Mouse (Mus musculus): Measurements from ENCODE around the gene Il9. TPM values are rescaled to one million over a fixed set of nuclear protein-coding genes. Genes with fewer than 3 reads are reported as not detected.

Il9 gene
- polyA plus RNA-seq, 1 experiment from 2014 or later, result not detected

DNA sequence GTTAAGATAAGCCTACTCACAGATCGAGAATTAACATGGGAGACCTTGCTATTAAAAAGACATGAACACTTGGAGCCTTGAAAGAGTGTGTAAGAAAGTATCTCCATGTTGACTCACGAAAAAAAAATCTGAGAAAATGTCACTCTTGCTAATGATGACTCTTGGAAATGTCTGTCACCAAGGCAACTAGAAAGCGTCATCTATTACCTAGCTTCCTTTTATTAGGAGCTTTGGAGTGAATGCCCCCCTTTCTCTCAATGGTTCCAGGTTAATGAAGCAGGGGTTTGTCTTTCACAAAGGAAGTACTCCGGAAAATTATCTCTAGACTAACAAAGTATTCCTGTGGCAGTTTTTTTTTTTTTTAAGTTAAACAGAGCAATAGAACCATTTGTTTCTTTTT, 34.3 kb upstream of the Il9 start:
- H3K4me3 ChIP-seq (replicated peaks; ENCODE audit: low read length), result no peak overlapping the region
- no peaks in the 10 kb centered on the region for H3K27me3 ChIP-seq (replicated peaks; ENCODE audit: control insufficient read depth, insufficient read depth, low read length)
- no peaks in the 10 kb centered on the region for H3K36me3 ChIP-seq (ENCODE audit: control insufficient read depth, insufficient read depth)
- H3K9me3 ChIP-seq (ENCODE audit: control insufficient read depth, low read length), result no peaks in the 10 kb centered on the region
- H3K4me1 ChIP-seq (replicated peaks; ENCODE audit: control insufficient read depth, insufficient read depth, low read length), result no peaks in the 10 kb centered on the region
- H3K27ac ChIP-seq (ENCODE audit: low read length), result no peak overlapping the region
- H3K9ac ChIP-seq (replicated peaks; ENCODE audit: low read depth, low read length), result no peak overlapping the region
- no peak for ATAC-seq
- WGBS, result 22% methylated on average over 4 of the region's 4 CpGs
- H3K4me2 ChIP-seq (ENCODE audit: low read length), result no peak overlapping the region

- Histone ChIP-seq H3K36me3 (ENCODE audit: control insufficient read depth, insufficient read depth) (no peaks in the 10 kb centered on the region), H3K27me3 (replicated peaks; ENCODE audit: control insufficient read depth, insufficient read depth, low read length) (no peaks in the 10 kb centered on the region), H3K27ac (ENCODE audit: low read length) (no peak overlapping the region), H3K4me1 (replicated peaks; ENCODE audit: control insufficient read depth, insufficient read depth, low read length) (no peaks in the 10 kb centered on the region), H3K9ac (replicated peaks; ENCODE audit: low read depth, low read length) (no peak overlapping the region), H3K4me3 (replicated peaks; ENCODE audit: low read length) (no peak overlapping the region), H3K9me3 (ENCODE audit: control insufficient read depth, low read length) (no peaks in the 10 kb centered on the region), H3K4me2 (ENCODE audit: low read length) (no peak overlapping the region)
- no peak for ATAC-seq
Observed at GRCm38 (mm10) chr13:56513595-56513994, 31.5 kb upstream of the Il9 start.

- H3K9me3 ChIP-seq (ENCODE audit: control insufficient read depth, low read length), result no peaks in the 10 kb centered on the region
- H3K4me1 ChIP-seq (replicated peaks; ENCODE audit: control insufficient read depth, insufficient read depth, low read length), result no peaks in the 10 kb centered on the region
- H3K9ac ChIP-seq (replicated peaks; ENCODE audit: low read depth, low read length), result no peak overlapping the region
- ATAC-seq, result no peak
- no peaks in the 10 kb centered on the region for H3K27me3 ChIP-seq (replicated peaks; ENCODE audit: control insufficient read depth, insufficient read depth, low read length)
- no peaks in the 10 kb centered on the region for H3K36me3 ChIP-seq (ENCODE audit: control insufficient read depth, insufficient read depth)
- H3K4me2 ChIP-seq (ENCODE audit: low read length), result no peak overlapping the region
- 81% methylated on average over 2 of the region's 2 CpGs for WGBS
- H3K4me3 ChIP-seq (replicated peaks; ENCODE audit: low read length), result no peak overlapping the region
- no peak overlapping the region for H3K27ac ChIP-seq (ENCODE audit: low read length)
Observed at GRCm38 (mm10) chr13:56509796-56510195, 27.8 kb upstream of the Il9 start.

DNA sequence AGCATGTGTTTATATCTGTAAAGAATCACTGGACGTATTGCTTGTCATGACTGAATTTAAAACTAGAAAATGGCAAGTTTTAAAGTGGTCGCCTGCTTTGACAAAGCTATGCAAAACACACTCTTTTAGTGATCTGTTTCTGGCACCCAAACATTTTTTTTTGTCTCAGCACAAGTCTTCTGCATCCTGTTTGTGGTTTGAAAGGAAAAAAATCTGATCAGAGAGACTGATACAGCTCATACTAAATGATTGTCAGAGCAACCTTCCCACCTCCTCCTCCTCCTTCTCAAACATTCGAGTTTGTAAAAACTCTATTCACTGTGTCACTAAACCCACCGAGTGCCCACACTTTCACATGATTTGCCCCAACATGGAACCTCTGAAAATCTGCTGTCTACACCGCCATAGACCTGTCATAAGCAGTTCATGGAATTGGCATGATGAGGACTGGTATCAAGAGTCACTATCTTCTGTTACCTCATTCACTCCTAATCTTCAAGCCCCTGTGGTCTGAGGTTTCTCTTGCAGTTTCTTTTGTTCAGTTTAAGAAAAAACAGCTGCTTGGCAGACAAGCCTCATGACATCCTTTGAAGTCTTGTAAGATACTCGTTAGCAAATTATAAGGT, 24.9 kb upstream of the Il9 start:
- H3K27me3 ChIP-seq (replicated peaks; ENCODE audit: control insufficient read depth, insufficient read depth, low read length), result no peaks in the 10 kb centered on the region
- WGBS, result 68% methylated on average over 6 of the region's 6 CpGs
- no peak overlapping the region for H3K9ac ChIP-seq (replicated peaks; ENCODE audit: low read depth, low read length)
- H3K4me3 ChIP-seq (replicated peaks; ENCODE audit: low read length), result no peak overlapping the region
- H3K9me3 ChIP-seq (ENCODE audit: control insufficient read depth, low read length), result no peaks in the 10 kb centered on the region
- H3K4me1 ChIP-seq (replicated peaks; ENCODE audit: control insufficient read depth, insufficient read depth, low read length), result no peaks in the 10 kb centered on the region
- ATAC-seq, result no peak
- H3K27ac ChIP-seq (ENCODE audit: low read length), result no peak overlapping the region
- no peak overlapping the region for H3K4me2 ChIP-seq (ENCODE audit: low read length)
- no peaks in the 10 kb centered on the region for H3K36me3 ChIP-seq (ENCODE audit: control insufficient read depth, insufficient read depth)

DNA sequence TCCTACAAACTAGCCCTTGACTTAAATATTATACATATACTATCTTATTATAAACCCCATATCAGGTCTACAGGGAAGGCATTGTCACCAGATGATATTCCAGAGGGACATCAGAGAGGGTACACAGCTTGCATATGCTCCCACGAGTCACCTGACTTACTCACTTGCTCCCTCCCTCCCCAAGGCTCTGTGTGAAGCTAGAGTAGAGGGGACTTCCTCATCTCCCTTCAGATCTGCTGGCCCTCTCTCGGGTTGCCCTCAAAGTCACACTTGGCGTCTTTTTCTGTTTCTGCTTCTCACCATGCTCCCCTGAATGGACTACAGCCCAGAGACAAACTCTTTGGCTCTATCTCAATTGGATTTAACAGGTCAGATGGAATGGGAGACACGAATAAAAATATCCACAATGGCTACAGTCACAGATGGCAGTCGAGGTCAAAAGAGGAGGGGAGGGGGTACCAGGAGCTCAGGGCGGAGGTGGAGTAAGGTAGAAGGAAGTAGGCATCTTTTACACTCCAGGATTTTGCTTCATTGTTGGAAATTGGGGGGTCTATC, 19.9 kb upstream of the Il9 start:
- no peaks in the 10 kb centered on the region for H3K4me1 ChIP-seq (replicated peaks; ENCODE audit: control insufficient read depth, insufficient read depth, low read length)
- 75% methylated on average over 6 of the region's 6 CpGs for WGBS
- no peak for ATAC-seq
- no peak overlapping the region for H3K4me2 ChIP-seq (ENCODE audit: low read length)
- no peaks in the 10 kb centered on the region for H3K27me3 ChIP-seq (replicated peaks; ENCODE audit: control insufficient read depth, insufficient read depth, low read length)
- no peak overlapping the region for H3K9ac ChIP-seq (replicated peaks; ENCODE audit: low read depth, low read length)
- H3K27ac ChIP-seq (ENCODE audit: low read length), result no peak overlapping the region
- no peaks in the 10 kb centered on the region for H3K9me3 ChIP-seq (ENCODE audit: control insufficient read depth, low read length)
- no peaks in the 10 kb centered on the region for H3K36me3 ChIP-seq (ENCODE audit: control insufficient read depth, insufficient read depth)
- H3K4me3 ChIP-seq (replicated peaks; ENCODE audit: low read length), result no peak overlapping the region

DNA sequence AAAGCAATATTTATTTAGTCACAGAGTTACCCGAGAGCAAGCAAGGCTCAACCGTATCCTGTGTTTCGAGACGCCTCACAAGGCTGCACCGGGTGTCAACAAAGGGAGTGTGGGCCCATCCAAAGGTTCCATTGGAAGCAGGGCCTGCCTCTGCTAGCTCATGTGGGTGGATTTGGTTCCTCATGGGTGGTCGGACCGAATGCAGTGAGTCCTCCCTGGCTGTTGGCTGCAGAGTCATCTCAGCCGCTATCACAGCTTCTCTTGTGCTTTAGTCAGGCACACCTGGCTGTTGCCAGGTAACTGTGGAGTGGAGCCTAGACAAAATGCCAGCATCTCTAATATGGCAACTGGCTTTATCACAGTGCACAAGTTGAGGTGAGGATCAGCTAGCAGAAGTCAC, 18.6 kb upstream of the Il9 start:
- no peaks in the 10 kb centered on the region for H3K9me3 ChIP-seq (ENCODE audit: control insufficient read depth, low read length)
- no peak overlapping the region for H3K27ac ChIP-seq (ENCODE audit: low read length)
- H3K4me2 ChIP-seq (ENCODE audit: low read length), result no peak overlapping the region
- H3K9ac ChIP-seq (replicated peaks; ENCODE audit: low read depth, low read length), result no peak overlapping the region
- ATAC-seq, result no peak
- WGBS, result 91% methylated on average over 8 of the region's 8 CpGs
- no peak overlapping the region for H3K4me3 ChIP-seq (replicated peaks; ENCODE audit: low read length)
- no peaks in the 10 kb centered on the region for H3K27me3 ChIP-seq (replicated peaks; ENCODE audit: control insufficient read depth, insufficient read depth, low read length)
- H3K36me3 ChIP-seq (ENCODE audit: control insufficient read depth, insufficient read depth), result no peaks in the 10 kb centered on the region
- H3K4me1 ChIP-seq (replicated peaks; ENCODE audit: control insufficient read depth, insufficient read depth, low read length), result no peaks in the 10 kb centered on the region

DNA sequence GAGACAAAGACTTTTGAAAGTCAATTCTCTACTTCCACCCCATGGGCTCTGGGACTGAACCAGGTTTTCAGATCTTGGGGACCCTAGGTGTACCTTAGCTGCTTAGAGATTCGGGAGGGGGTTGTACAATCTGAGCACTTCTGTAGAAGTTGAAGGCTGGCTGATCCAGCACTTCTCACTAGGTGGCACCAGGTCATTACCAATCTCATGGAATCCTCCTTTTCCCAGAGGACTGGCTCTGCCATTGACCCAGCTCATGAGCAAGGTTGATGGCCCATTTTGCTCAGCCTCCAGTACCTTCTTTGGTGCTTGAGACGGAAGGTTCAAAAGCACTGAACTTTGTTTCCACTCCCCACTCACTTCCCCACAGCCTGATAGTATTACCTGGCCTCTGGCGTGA, 18.1 kb upstream of the Il9 start:
- Histone ChIP-seq H3K4me2 (ENCODE audit: low read length) (no peak overlapping the region), H3K27ac (ENCODE audit: low read length) (no peak overlapping the region), H3K9ac (replicated peaks; ENCODE audit: low read depth, low read length) (no peak overlapping the region), H3K36me3 (ENCODE audit: control insufficient read depth, insufficient read depth) (no peaks in the 10 kb centered on the region), H3K4me1 (replicated peaks; ENCODE audit: control insufficient read depth, insufficient read depth, low read length) (no peaks in the 10 kb centered on the region), H3K27me3 (replicated peaks; ENCODE audit: control insufficient read depth, insufficient read depth, low read length) (no peaks in the 10 kb centered on the region), H3K9me3 (ENCODE audit: control insufficient read depth, low read length) (no peaks in the 10 kb centered on the region), H3K4me3 (replicated peaks; ENCODE audit: low read length) (no peak overlapping the region)
- no peak for ATAC-seq
- 81% methylated on average over 3 of the region's 3 CpGs for WGBS

DNA sequence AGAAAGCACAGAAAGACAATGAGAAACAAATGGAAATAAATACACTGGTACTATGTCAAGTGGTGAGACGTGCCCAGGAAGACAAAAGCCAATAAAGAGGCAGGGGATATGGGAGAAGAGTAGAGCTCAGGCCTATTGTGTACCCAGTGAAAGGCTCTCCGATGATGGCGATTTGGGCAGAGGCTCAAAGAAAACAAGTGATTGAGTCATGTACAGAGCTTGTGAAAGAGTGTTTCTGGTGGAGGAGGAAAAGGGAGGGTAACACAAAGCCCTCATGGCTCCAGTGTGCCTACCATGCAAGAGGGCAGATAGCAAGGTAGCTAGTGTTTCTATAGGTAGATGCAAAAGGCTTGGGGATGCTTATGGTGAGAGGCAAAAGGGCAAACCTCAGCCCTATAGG, 12.4 kb upstream of the Il9 start:
- 11% methylated on average over 3 of the region's 3 CpGs for WGBS
- Histone ChIP-seq H3K9ac (replicated peaks; ENCODE audit: low read depth, low read length) (no peak overlapping the region), H3K4me3 (replicated peaks; ENCODE audit: low read length) (no peak overlapping the region), H3K27me3 (replicated peaks; ENCODE audit: control insufficient read depth, insufficient read depth, low read length) (no peaks in the 10 kb centered on the region), H3K27ac (ENCODE audit: low read length) (no peak overlapping the region), H3K36me3 (ENCODE audit: control insufficient read depth, insufficient read depth) (no peaks in the 10 kb centered on the region), H3K4me1 (replicated peaks; ENCODE audit: control insufficient read depth, insufficient read depth, low read length) (no peaks in the 10 kb centered on the region), H3K9me3 (ENCODE audit: control insufficient read depth, low read length) (0 out of 2 replicates have a peak, but pooled peaks cover 3% of the 10 kb centered on the region), H3K4me2 (ENCODE audit: low read length) (no peak overlapping the region)
- no peak for ATAC-seq

- Histone ChIP-seq H3K27ac (ENCODE audit: low read length) (no peak overlapping the region), H3K27me3 (replicated peaks; ENCODE audit: control insufficient read depth, insufficient read depth, low read length) (no peaks in the 10 kb centered on the region), H3K9ac (replicated peaks; ENCODE audit: low read depth, low read length) (no peak overlapping the region), H3K4me2 (ENCODE audit: low read length) (no peak overlapping the region), H3K4me3 (replicated peaks; ENCODE audit: low read length) (no peak overlapping the region), H3K9me3 (ENCODE audit: control insufficient read depth, low read length) (0 out of 2 replicates have a peak, but pooled peaks cover 3% of the 10 kb centered on the region), H3K4me1 (replicated peaks; ENCODE audit: control insufficient read depth, insufficient read depth, low read length) (no peaks in the 10 kb centered on the region), H3K36me3 (ENCODE audit: control insufficient read depth, insufficient read depth) (no peaks in the 10 kb centered on the region)
- no peak for ATAC-seq
- 73% methylated on average over 5 of the region's 5 CpGs for WGBS
Observed at GRCm38 (mm10) chr13:56488012-56488411, 6.0 kb upstream of the Il9 start.

DNA sequence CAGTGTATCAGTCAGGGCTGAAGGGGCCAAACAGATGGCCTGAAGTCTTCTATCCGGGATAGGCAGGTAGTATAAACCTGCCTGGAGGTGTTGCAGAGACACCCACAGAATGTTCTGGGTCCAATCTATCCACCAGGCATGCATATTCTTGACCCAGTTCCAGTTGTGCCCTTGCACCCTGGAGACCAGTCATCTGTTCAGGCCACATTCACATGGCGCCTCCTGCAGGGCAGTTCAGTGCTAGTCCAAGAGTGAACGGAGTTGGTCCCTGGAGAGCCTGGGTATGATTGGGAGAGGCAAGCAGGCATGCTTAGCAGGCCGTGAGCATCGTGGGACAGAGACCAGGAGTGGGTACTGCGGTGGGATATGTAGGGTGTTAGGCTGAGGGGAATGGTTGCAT, 4.0 kb downstream of the Il9 start:
- H3K9ac ChIP-seq (replicated peaks; ENCODE audit: low read depth, low read length), result no peak overlapping the region
- peaks cover 11% of the 10 kb centered on the region for H3K4me1 ChIP-seq (replicated peaks; ENCODE audit: control insufficient read depth, insufficient read depth, low read length)
- no peak overlapping the region for H3K4me3 ChIP-seq (replicated peaks; ENCODE audit: low read length)
- ATAC-seq, result no peak
- H3K9me3 ChIP-seq (ENCODE audit: control insufficient read depth, low read length), result no peaks in the 10 kb centered on the region
- no peak overlapping the region for H3K27ac ChIP-seq (ENCODE audit: low read length)
- 81% methylated on average over 6 of the region's 6 CpGs for WGBS
- H3K27me3 ChIP-seq (replicated peaks; ENCODE audit: control insufficient read depth, insufficient read depth, low read length), result no peaks in the 10 kb centered on the region
- no peaks in the 10 kb centered on the region for H3K36me3 ChIP-seq (ENCODE audit: control insufficient read depth, insufficient read depth)
- H3K4me2 ChIP-seq (ENCODE audit: low read length), result no peak overlapping the region

All from forebrain, embryonic 16.5 days (tissue).